Mouse (Mus musculus) liver, embryonic 13.5 days (tissue): ENCODE results near the gene Cend1. TPM values are rescaled to one million over a fixed set of nuclear protein-coding genes. Genes with fewer than 3 reads are reported as not detected.
"Not testable (repeated sequence)": the region's sequence is repeated elsewhere in the genome, so short reads cannot be mapped to it uniquely, and the experiment has no call there.

ENCODE experiments used
- ATAC-seq: fragments of 200-750 bp; cut with Nextera tagmentation; 2 replicates; pipeline ENCODE4 v1.8.0; 2017; ENCODE audit warnings: low read depth, mild to moderate bottlenecking, moderate number of reproducible peaks, moderate library complexity
- DNase-seq: peaks from one replicate; pipeline ENCODE4 v3.0.0; 2022
- H3K27ac ChIP-seq: fragments of 300-500 bp; sonication (generic); 2 replicates; pipeline ENCODE4 v1.5.1; 2015; ENCODE audit warnings: moderate library complexity, mild to moderate bottlenecking, inconsistent platforms
- H3K27me3 ChIP-seq: fragments of 300-500 bp; sonication (generic); 2 replicates; pipeline ENCODE4 v1.6.1; 2015; ENCODE audit warnings: mild to moderate bottlenecking, inconsistent platforms
- H3K36me3 ChIP-seq: fragments of 300-500 bp; sonication (generic); 2 replicates; pipeline ENCODE4 v1.6.1; 2015; ENCODE audit warnings: mild to moderate bottlenecking, inconsistent platforms
- H3K4me1 ChIP-seq: fragments of 300-500 bp; sonication (generic); replicated peaks from 2 replicates; pipeline ENCODE4 v1.6.1; 2015; ENCODE audit warnings: inconsistent platforms
- H3K4me2 ChIP-seq: fragments of 300-500 bp; sonication (generic); 2 replicates; pipeline ENCODE4 v1.6.1; 2015; ENCODE audit warnings: inconsistent platforms, mild to moderate bottlenecking, moderate library complexity
- H3K4me3 ChIP-seq: fragments of 300-500 bp; sonication (generic); replicated peaks from 2 replicates; pipeline ENCODE4 v1.5.1; 2015; ENCODE audit warnings: mild to moderate bottlenecking, inconsistent platforms
- H3K9ac ChIP-seq: fragments of 300-500 bp; sonication (generic); 2 replicates; pipeline ENCODE4 v1.6.1; 2015; ENCODE audit warnings: mild to moderate bottlenecking, inconsistent platforms
- H3K9me3 ChIP-seq: fragments of 300-500 bp; sonication (generic); replicated peaks from 2 replicates; pipeline ENCODE4 v1.6.1; 2016; ENCODE audit warnings: inconsistent platforms
- WGBS: fragments of 180-500 bp; shearing (Covaris S2); methylation state at CpG from one replicate; pipeline ENCODE4 v1.1.7; 2015; ENCODE audit not compliant: insufficient replicate concordance; 5-methylcytosine and 5-hydroxymethylcytosine counted together
- polyA plus RNA-seq: library from polyadenylated mRNA; unstranded; fragments of >200 nt; fragmentation: Nextera tagmentation; extraction: Ambion mirVana; gene quantifications from 2 replicates; pipeline ENCODE4 v1.2.1, GENCODE M21; 2015

Gene Cend1
- polyA plus RNA-seq, 1 experiment from 2014 or later = 0.14 TPM

DNA sequence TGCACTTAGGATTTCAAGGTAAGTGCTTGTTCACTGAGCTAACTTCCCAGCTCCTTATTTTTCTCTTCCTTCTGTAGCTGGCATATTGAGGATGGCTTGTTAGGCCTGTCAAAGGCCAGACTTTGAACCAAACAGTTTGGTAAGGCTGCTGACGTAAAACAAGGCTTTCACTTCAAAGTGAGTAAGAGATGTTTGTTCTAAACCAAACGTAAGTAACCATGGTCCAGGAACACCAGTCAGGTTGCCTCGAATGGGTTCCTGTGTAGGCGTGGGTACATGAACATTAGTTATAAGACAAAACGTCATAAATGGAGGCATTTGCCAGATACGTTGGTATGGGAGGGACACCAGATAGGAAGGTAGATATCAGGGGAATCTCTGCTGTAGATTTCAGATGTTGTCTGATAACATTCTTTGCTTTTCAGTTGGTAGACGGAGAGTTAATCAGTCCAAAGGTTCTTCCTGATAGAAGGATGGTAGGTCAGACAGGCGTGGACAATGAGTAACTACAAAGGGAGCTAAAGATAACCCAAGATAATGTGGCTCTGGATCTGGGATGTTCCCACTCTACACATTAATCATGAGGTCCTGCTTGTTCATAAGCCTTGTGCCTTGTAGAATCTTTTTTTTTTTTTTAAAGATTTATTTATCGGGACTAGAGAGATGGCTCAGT lies 9.1 kb downstream of the Cend1 start:
- 51% methylated on average over 9 of the region's 9 CpGs for WGBS
- Histone ChIP-seq H3K4me3 (no peak overlapping the region), H3K9ac (no peak overlapping the region), H3K36me3 (no peaks in the 10 kb centered on the region), H3K4me1 (peaks cover 6% of the 10 kb centered on the region), H3K27me3 (no peaks in the 10 kb centered on the region; the same call in 1 of the 2 replicates), H3K4me2 (no peak overlapping the region), H3K9me3 (no peaks in the 10 kb centered on the region), H3K27ac (peak overlapping the region; percentile 16; the same call in 1 of the 2 replicates)
- ATAC-seq = peak; percentile 52; the same call in 1 of the 2 replicates
- DNase-seq = no peak

DNA sequence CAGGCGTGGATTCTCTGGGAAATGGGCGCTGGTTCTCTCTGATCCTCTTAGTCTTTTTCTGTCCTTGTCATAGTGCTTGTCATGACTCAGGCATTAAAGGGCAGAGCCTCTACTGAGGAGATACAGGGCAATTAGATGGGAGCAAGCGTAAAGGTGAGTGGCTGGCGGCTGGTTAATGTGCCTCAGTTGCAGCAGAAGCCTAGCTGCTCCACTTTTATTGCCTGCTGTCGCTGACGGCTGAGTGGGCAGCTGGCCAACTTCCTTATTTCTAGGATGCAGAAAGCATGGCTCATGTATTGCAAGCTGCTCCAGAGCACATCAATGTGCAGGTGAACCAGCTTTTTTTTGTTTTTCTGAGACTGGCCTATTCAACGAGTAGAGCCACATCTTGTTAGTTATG lies 10.3 kb downstream of the Cend1 start:
- H3K36me3 ChIP-seq = no peaks in the 10 kb centered on the region
- H3K27ac ChIP-seq = no peak overlapping the region
- H3K4me1 ChIP-seq = peaks cover 14% of the 10 kb centered on the region
- ATAC-seq (no peak), DNase-seq (no peak)
- H3K9ac ChIP-seq = no peak overlapping the region
- H3K27me3 ChIP-seq = no peaks in the 10 kb centered on the region; the same call in 1 of the 2 replicates
- 44% methylated on average over 7 of the region's 7 CpGs for WGBS
- no peak overlapping the region for H3K4me2 ChIP-seq
- H3K4me3 ChIP-seq = no peak overlapping the region
- H3K9me3 ChIP-seq = no peaks in the 10 kb centered on the region

DNA sequence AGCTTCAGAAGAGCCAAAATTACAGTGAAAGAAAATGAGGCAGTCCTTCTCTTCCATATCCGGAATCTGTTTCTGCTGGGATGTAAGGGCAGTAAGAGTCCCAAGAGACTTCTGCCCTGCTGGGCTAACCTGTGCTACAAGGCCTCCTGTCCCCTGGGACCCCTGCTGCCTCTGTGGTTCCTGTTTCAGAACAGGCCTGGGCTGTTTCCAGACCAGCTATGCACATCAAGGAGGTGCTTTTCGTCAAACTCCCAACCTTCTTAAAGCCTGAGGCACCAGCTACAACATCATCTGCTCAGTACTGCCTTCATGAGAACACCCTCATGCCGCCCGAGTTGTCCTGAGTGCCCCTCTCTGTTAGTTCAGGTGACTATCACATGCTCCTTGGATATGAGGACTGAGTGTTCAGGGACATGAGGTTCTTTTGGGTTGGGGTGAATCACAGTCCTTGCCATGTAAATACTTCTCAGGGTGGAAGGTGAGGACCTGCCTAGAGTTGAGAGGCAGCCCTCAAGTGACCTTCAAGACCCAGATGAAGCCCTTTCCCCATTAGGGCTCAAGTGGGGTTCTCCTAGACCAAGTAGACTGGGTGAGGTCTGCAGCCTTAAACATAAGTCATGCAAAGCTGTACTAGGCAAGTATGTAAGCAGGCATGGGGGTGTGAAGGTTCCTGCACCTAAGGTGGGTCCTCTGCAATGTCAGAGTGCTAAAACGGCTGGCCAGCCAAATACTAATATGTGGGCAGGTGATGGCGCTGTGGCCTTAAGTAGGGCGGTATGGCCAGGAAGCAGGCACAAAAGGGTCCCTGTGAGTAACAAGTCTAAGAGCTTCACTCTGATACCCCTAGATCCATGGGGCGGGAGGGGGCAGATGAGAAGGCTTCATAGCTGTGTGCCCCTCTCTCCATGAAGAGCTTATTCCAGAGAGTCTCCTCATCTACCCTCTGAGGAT lies 11.3 kb downstream of the Cend1 start:
- DNase-seq (no peak), ATAC-seq (no peak)
- Histone ChIP-seq H3K36me3 (no peaks in the 10 kb centered on the region), H3K4me2 (no peak overlapping the region), H3K9me3 (no peaks in the 10 kb centered on the region), H3K4me3 (no peak overlapping the region), H3K27me3 (no peaks in the 10 kb centered on the region), H3K9ac (no peak overlapping the region), H3K27ac (no peak overlapping the region), H3K4me1 (peaks cover 21% of the 10 kb centered on the region)
- WGBS = 63% methylated on average over 8 of the region's 8 CpGs

DNA sequence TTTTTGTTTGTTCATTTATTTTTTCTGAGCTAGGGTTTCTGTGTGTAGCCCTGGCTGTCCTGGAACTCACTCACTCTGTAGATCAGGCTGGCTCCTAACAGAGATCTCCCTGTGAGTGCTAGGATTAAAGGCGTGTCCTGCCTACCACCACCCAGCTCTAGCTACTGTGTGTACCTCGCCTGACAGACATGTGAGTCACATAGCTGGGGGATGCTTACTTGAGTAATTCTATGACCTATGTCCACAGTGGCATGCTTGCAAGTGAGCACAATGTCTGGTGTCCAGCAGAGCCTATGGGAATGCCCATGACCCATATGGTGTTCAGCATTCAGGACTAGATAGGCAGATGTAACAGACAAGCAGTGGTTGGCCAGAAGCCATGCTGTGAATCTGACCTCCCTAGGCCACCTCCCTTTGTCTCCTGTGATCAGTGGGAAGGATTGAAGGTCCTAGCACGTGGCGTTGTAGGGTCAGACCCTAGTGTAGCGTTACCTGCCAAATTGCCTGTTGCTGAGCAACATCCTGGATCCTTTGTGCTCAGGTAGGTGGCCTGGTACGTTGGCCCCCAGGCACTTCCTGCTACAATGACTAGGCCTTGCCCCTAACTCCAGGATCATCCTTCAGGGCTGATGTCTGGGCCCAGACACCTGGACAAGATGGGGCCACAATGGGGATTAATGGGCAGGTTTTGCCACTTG lies 13.0 kb downstream of the Cend1 start:
- Histone ChIP-seq H3K9me3 (no peaks in the 10 kb centered on the region), H3K27me3 (no peaks in the 10 kb centered on the region), H3K4me1 (peaks cover 34% of the 10 kb centered on the region), H3K36me3 (no peaks in the 10 kb centered on the region), H3K4me3 (no peak overlapping the region), H3K4me2 (no peak overlapping the region), H3K27ac (no peak overlapping the region), H3K9ac (no peak overlapping the region)
- ATAC-seq (no peak), DNase-seq (no peak)
- WGBS = 73% methylated on average over 6 of the region's 6 CpGs

DNA sequence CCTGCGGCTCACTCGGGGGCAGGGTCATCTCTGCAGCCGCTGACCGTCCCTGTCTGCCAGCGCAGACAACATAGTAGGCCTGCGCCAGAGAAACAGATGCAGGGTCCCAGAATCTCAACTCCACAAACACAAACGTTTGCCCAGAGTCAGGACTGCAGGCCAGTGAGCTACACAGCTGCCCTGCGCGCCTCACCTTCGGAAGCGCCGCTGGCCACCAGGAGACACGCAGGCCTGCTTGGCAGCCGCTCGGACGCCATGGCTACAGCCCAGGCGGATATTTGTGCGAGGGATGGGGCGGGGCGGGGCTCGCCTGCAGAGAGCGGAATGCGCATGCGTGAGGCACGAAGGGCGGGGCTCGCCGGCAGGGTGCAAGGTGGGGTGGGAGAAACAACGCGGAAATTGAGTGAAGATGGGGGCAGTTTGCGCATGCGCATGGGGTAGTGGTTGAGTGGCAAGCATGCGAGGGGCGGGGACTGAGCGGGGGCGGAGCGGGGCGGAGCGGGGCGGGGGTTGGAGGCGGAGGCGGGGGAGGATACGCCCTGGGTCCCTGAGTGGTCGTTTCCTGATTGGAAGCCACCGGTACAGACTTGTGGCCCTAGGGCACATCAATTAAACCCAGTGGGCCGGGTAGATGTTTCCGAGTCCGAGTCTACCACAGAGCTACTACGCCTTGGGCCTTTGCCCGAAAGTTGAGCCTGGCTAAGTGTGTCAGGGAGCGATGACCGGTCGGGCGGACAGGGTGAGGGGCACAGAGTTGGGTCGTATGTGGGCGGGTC lies 15.3 kb downstream of the Cend1 start, which contains the start of gene Gatd1:
Gatd1 (minus strand) TSS at position 328 of the 776 bp plus-strand sequence.
- WGBS = under 1% methylated on average over 54 of the region's 56 CpGs
- Histone ChIP-seq H3K27me3 (no peaks in the 10 kb centered on the region), H3K4me1 (peaks cover 38% of the 10 kb centered on the region), H3K36me3 (peaks cover 15% of the 10 kb centered on the region), H3K4me3 (peak within 1 kb of the TSS; percentile 75), H3K27ac (peak within 1 kb of the TSS; percentile 79), H3K9me3 (no peaks in the 10 kb centered on the region), H3K4me2 (peak within 1 kb of the TSS; percentile 96), H3K9ac (peak within 1 kb of the TSS; percentile 87)
- peak; percentile 93 for ATAC-seq
- peak; percentile 99 for DNase-seq

DNA sequence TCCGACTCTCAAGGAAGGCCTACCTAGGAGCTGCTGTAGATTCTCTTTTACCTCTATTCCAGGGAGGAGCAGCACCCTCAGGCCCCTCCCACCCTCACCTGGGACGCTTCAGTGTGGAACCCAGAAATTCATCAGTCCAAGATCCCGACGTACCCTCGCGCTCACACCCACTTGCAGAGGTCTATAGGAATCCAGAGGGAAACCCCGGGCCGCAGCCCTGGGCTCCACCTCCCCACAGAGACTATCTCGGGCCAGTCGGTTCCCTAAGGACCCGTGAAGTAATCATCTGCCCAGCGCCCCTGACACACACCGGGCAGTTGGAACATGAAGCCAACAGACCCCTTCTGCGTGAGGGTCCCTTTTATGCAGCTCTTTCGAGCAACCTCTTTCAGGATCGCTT lies 16.0 kb downstream of the Cend1 start:
- Histone ChIP-seq H3K4me3 (peak overlapping the region; percentile 75), H3K27me3 (no peaks in the 10 kb centered on the region), H3K4me1 (peaks cover 34% of the 10 kb centered on the region), H3K9ac (peak overlapping the region; percentile 87), H3K27ac (peak overlapping the region; percentile 78), H3K36me3 (peaks cover 20% of the 10 kb centered on the region), H3K9me3 (no peaks in the 10 kb centered on the region), H3K4me2 (peak overlapping the region; percentile 96)
- peak; percentile 6 for ATAC-seq
- no peak for DNase-seq
- WGBS = 4% methylated on average over 16 of the region's 16 CpGs

DNA sequence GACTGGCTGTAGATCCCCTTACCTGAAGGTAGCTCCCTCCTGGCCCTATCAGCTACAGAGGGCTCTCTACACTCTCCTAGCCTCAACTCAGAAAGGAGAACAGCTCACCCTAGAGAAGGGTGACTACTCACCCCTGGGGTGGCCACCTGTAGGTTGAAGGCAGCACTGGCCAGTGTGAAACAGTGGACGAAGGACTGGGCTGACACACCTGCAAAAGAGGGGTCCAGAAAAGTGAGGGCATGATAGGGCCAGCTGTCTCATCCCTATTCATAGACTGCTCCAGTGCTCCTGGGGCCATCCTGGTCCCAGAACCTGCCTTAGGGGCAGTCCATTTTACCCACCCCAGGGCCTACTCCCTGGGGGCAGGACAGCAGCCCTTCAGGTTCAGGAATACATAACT lies 17.6 kb downstream of the Cend1 start:
- 85% methylated on average over 1 of the region's 1 CpGs for WGBS
- DNase-seq (no peak), ATAC-seq (no peak)
- Histone ChIP-seq H3K4me1 (peaks cover 34% of the 10 kb centered on the region), H3K9ac (no peak overlapping the region), H3K27me3 (no peaks in the 10 kb centered on the region), H3K9me3 (no peaks in the 10 kb centered on the region), H3K4me2 (no peak overlapping the region), H3K36me3 (peaks cover 30% of the 10 kb centered on the region), H3K27ac (no peak overlapping the region), H3K4me3 (no peak overlapping the region)

DNA sequence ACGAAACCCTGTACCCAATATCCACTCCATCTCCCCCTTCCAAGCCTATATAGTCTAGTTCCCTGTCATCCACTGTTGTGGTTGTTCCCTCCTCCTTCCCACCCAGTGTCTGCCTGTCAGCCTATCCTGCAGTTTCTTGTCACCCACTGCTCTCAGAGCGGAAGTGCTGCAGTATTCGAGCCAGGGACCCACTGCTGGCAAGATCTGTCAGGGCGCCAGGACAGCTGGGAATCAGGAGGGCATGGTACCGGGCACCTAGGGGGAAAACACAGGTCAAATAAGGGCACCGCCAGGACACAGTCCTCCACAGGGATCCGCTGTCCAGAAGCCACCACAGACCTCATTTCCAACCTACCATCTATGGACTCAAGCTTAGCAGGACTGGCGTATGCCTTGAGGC lies 18.7 kb downstream of the Cend1 start:
- DNase-seq (no peak), ATAC-seq (no peak)
- no peak overlapping the region for H3K4me3 ChIP-seq
- H3K9ac ChIP-seq = 0 out of 2 replicates have a peak overlapping the region, but pooled peaks have one; percentile 3
- WGBS = 84% methylated on average over 8 of the region's 8 CpGs
- H3K27ac ChIP-seq = no peak overlapping the region
- H3K4me1 ChIP-seq = peaks cover 34% of the 10 kb centered on the region
- H3K9me3 ChIP-seq = no peaks in the 10 kb centered on the region
- no peaks in the 10 kb centered on the region for H3K27me3 ChIP-seq
- no peak overlapping the region for H3K4me2 ChIP-seq
- peaks cover 30% of the 10 kb centered on the region for H3K36me3 ChIP-seq

DNA sequence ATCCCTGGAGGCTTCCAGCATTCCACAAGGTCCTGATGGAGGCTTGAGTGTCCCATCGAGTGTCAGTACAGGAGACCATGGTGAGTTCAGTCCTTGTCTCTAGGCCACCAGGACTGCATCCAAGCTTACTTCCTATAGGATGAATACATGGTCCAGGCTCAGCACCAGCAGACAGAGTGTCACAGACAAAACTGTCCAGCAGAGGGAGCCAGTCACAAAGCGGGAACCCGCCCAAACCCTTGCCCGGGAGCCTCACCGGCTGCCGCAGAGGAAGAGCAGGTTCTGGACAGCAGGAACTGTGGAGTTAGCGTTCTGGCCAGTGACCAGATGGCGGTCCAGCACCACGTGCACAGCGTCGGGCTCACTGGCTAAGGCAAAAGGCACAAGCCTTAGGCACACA lies 20.5 kb downstream of the Cend1 start:
- DNase-seq (peak; percentile 71), ATAC-seq (peak; percentile 58)
- Histone ChIP-seq H3K4me2 (no peak overlapping the region), H3K27me3 (no peaks in the 10 kb centered on the region), H3K4me3 (no peak overlapping the region), H3K4me1 (peaks cover 26% of the 10 kb centered on the region), H3K9ac (0 out of 2 replicates have a peak overlapping the region, but pooled peaks have one; percentile 27), H3K36me3 (peaks cover 36% of the 10 kb centered on the region), H3K9me3 (no peaks in the 10 kb centered on the region), H3K27ac (no peak overlapping the region)
- WGBS = 14% methylated on average over 11 of the region's 11 CpGs

DNA sequence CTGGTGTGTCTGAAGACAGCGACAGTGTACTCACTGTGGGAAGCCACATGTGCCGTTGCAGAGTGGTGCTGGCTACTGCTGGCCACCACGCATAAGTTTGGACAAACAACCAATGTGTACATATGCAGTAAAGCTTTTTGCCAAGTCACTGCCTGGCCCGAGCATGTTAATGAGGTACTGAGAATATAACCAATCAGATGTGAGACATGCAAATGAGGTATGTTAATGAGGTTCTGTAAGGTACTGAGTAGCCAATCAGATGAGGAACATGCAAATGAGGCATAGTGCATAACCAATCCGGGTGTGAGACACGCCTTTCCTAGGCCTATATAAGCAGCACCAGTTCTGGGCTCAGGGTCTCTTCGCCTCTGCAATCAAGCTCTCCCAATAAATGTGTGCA lies 21.6 kb downstream of the Cend1 start:
- not testable (repeated sequence) for H3K27ac ChIP-seq, H3K9ac ChIP-seq, H3K4me3 ChIP-seq, H3K9me3 ChIP-seq, H3K4me2 ChIP-seq, H3K27me3 ChIP-seq, DNase-seq, ATAC-seq
- Histone ChIP-seq H3K4me1 (peaks cover 16% of the 10 kb centered on the region), H3K36me3 (peaks cover 48% of the 10 kb centered on the region)
- WGBS = 92% methylated on average over 7 of the region's 7 CpGs
